24 mouse cellular contexts compared by ENCODE assay signal in genomic region chr14:30244776-30245175, GRCm38 (mm10).
DNase-seq lines count a peak whose midpoint lies in the region; ATAC-seq and TF ChIP-seq lines count a peak whose summit lies in the region.
"Had no signal": no experiment of that assay in that cellular context is flagged by ENCODE, and none has a peak within 500 bp of the region (broad histone marks: within the 10 kb centered on the region; RNA-seq: fewer than 3 reads in every experiment).

No protein-coding gene starts in this region.

- no peaks in the 10 kb centered on the region for H3K27me3 ChIP-seq in liver, embryonic 12.5 days (replicated peaks)
- no peaks in the 10 kb centered on the region for H3K27me3 ChIP-seq in liver, postnatal 0 days (ENCODE audit: insufficient read depth, low read length)
- H3K27me3 ChIP-seq: CH12.LX; embryonic facial prominence, embryonic 13.5 days; embryonic facial prominence, embryonic 15.5 days; forebrain, embryonic 12.5 days had no signal

- TF ChIP-seq CTCF in liver, postnatal 0 days (IDR thresholded peaks at IDR 0.05; ENCODE audit: low read depth) = no peak

- ATAC-seq in liver, embryonic 12.5 days = no peak
- ATAC-seq in liver, postnatal 0 days = no peak
- ATAC-seq: CD4-positive, CD25-positive, alpha-beta regulatory T cell, adult 4 months; forebrain, embryonic 14.5 days; forebrain, embryonic 16.5 days had no signal

- TF ChIP-seq EP300 in liver, postnatal 0 days (IDR thresholded peaks at IDR 0.05; ENCODE audit: low read depth) = no peak

- 70% methylated on average over 5 of the region's 5 CpGs for WGBS in liver, embryonic 12.5 days (ENCODE audit: insufficient replicate concordance)
- 74% methylated on average over 5 of the region's 5 CpGs for WGBS in liver, postnatal 0 days (ENCODE audit: insufficient replicate concordance)

- peak; percentile 11 for DNase-seq in cerebellum, adult 11-12 months
- DNase-seq in cerebellum, adult 9-10 months = no peak
- DNase-seq in liver, postnatal 0 days = no peak
- DNase-seq in MN1 (ENCODE audit: low spot score) = peak; percentile 63
- DNase-seq: adrenal gland, adult 2 months; adrenal gland, postnatal 10 days; adrenal gland, postnatal 25 days; B cell, adult 2 months; cerebellum, adult 11 months; cerebellum, adult 9-11 months; cerebellum, postnatal 14 days; cerebellum, postnatal 36 days; embryo, embryonic 11 days had no signal

- no peaks in the 10 kb centered on the region for H3K36me3 ChIP-seq in liver, embryonic 12.5 days
- no peaks in the 10 kb centered on the region for H3K36me3 ChIP-seq in liver, postnatal 0 days (replicated peaks; ENCODE audit: insufficient read depth, low read length)
- H3K36me3 ChIP-seq: embryonic facial prominence, embryonic 13.5 days; embryonic facial prominence, embryonic 15.5 days; forebrain, embryonic 10.5 days; forebrain, embryonic 12.5 days; G1E had no signal

- no peaks in the 10 kb centered on the region for H3K9me3 ChIP-seq in liver, embryonic 12.5 days (replicated peaks)
- H3K9me3 ChIP-seq in liver, postnatal 0 days (ENCODE audit: low read length) = no peaks in the 10 kb centered on the region
- H3K9me3 ChIP-seq: embryonic facial prominence, embryonic 13.5 days; embryonic facial prominence, embryonic 15.5 days; forebrain, embryonic 10.5 days; forebrain, embryonic 12.5 days; G1E had no signal

- H3K9ac ChIP-seq in liver, embryonic 12.5 days = no peak overlapping the region
- H3K9ac ChIP-seq in liver, postnatal 0 days (replicated peaks) = no peak overlapping the region
- H3K9ac ChIP-seq: embryonic facial prominence, embryonic 13.5 days; embryonic facial prominence, embryonic 15.5 days; forebrain, embryonic 12.5 days had no signal

- no peak overlapping the region for H3K4me2 ChIP-seq in liver, embryonic 12.5 days
- no peak overlapping the region for H3K4me2 ChIP-seq in liver, postnatal 0 days (ENCODE audit: low read depth, low read length)
- H3K4me2 ChIP-seq: embryonic facial prominence, embryonic 13.5 days; embryonic facial prominence, embryonic 15.5 days; forebrain, embryonic 12.5 days had no signal

- peak overlapping the region; percentile 40; the same call in 1 of the 2 replicates for H3K27ac ChIP-seq in liver, embryonic 12.5 days
- H3K27ac ChIP-seq in liver, postnatal 0 days (ENCODE audit: low read depth) = no peak overlapping the region
- H3K27ac ChIP-seq: embryonic facial prominence, embryonic 13.5 days; embryonic facial prominence, embryonic 15.5 days; forebrain, embryonic 10.5 days; forebrain, embryonic 12.5 days had no signal

- no peak overlapping the region for H3K4me3 ChIP-seq in liver, embryonic 12.5 days
- H3K4me3 ChIP-seq in liver, postnatal 0 days (ENCODE audit: low read depth, low read length) = no peak overlapping the region
- H3K4me3 ChIP-seq: embryonic facial prominence, embryonic 13.5 days; embryonic facial prominence, embryonic 15.5 days; erythroblast, embryonic 14.5 days; forebrain, embryonic 10.5 days; forebrain, embryonic 12.5 days had no signal

- H3K4me1 ChIP-seq in liver, embryonic 12.5 days = peaks cover 58% of the 10 kb centered on the region
- H3K4me1 ChIP-seq in liver, postnatal 0 days (ENCODE audit: insufficient read depth) = peaks cover 2% of the 10 kb centered on the region; the same call in 1 of the 2 replicates
- H3K4me1 ChIP-seq: forebrain, embryonic 10.5 days; forebrain, embryonic 12.5 days had no signal

Comparison
In these comparisons a context has a peak if more than half of its experiments do, and no peak if none do; other contexts are left out.
1. DNase-seq: peak in cerebellum, adult 11-12 months (single experiment) and MN1 (single experiment); none in cerebellum, adult 9-10 months (single experiment) and liver, postnatal 0 days (single experiment).